Mouse (Mus musculus): ENCODE measurements at regions not wholly inside any gene's neighbourhood (a gene's known extent, or its start where the extent isn't known, plus 50 kb on each side); places are given as distances from the start of the nearest gene placed in this dataset.

- no peak overlapping the region for H3K4me3 ChIP-seq (ENCODE audit: insufficient read depth, poor library complexity, severe bottlenecking)
- no peaks in the 10 kb centered on the region for H3K36me3 ChIP-seq (ENCODE audit: control insufficient read depth, insufficient read depth)
- H3K27me3 ChIP-seq (ENCODE audit: control insufficient read depth, insufficient read depth, insufficient read length), result no peaks in the 10 kb centered on the region
- no peaks in the 10 kb centered on the region for H3K79me3 ChIP-seq (ENCODE audit: low read depth)
- H3K79me2 ChIP-seq (ENCODE audit: control insufficient read depth, insufficient read depth), result no peaks in the 10 kb centered on the region
- no peak for TF ChIP-seq CTCF (IDR thresholded peaks at IDR 0.05; ENCODE audit: control insufficient read depth, insufficient read depth, insufficient read length)
- TF ChIP-seq MAX (IDR thresholded peaks at IDR 0.05), result no peak
- TF ChIP-seq USF1 (IDR thresholded peaks at IDR 0.05; ENCODE audit: low read depth), result no peak
- TF ChIP-seq MYOD1 (IDR thresholded peaks at IDR 0.05; ENCODE audit: control insufficient read depth, insufficient read length, low read depth), result no peak
- TF ChIP-seq MYOG (IDR thresholded peaks at IDR 0.05; ENCODE audit: control insufficient read depth, extremely low read depth, insufficient read length), result no peak
- no peak for TF ChIP-seq FOSL1 (IDR thresholded peaks at IDR 0.05; ENCODE audit: insufficient read depth, low read length, poor library complexity, severe bottlenecking)
- no peak for TF ChIP-seq CEBPB (IDR thresholded peaks at IDR 0.05; ENCODE audit: low read depth)
- no peak overlapping the region for H3ac ChIP-seq (ENCODE audit: control insufficient read depth, insufficient read length, low read depth)
These were observed 825.2 kb upstream of the Cntn5 start for GRCm38 (mm10) chr9:11729732-11730131.

- Histone ChIP-seq H3K79me3 (ENCODE audit: low read depth) (no peaks in the 10 kb centered on the region), H3K4me3 (ENCODE audit: insufficient read depth, poor library complexity, severe bottlenecking) (no peak overlapping the region), H3K27me3 (ENCODE audit: control insufficient read depth, insufficient read depth, insufficient read length) (no peaks in the 10 kb centered on the region), H3ac (ENCODE audit: control insufficient read depth, insufficient read length, low read depth) (no peak overlapping the region), H3K36me3 (ENCODE audit: control insufficient read depth, insufficient read depth) (no peaks in the 10 kb centered on the region), H3K79me2 (ENCODE audit: control insufficient read depth, insufficient read depth) (no peaks in the 10 kb centered on the region)
- TF ChIP-seq MAX (IDR thresholded peaks at IDR 0.05), result no peak
- no peak for TF ChIP-seq CEBPB (IDR thresholded peaks at IDR 0.05; ENCODE audit: low read depth)
These were observed 817.2 kb upstream of the Cntn5 start for GRCm38 (mm10) chr9:11721811-11722210.

GRCm38 (mm10) chr9:11704647-11705046 is 800.1 kb upstream of the Cntn5 start:
- TF ChIP-seq MYOG (IDR thresholded peaks at IDR 0.05; ENCODE audit: control insufficient read depth, extremely low read depth, insufficient read length) (no peak), CEBPB (IDR thresholded peaks at IDR 0.05; ENCODE audit: low read depth) (no peak), FOSL1 (IDR thresholded peaks at IDR 0.05; ENCODE audit: insufficient read depth, low read length, poor library complexity, severe bottlenecking) (no peak), MYOD1 (IDR thresholded peaks at IDR 0.05; ENCODE audit: control insufficient read depth, insufficient read length, low read depth) (no peak), CTCF (IDR thresholded peaks at IDR 0.05; ENCODE audit: control insufficient read depth, insufficient read depth, insufficient read length) (no peak), USF1 (IDR thresholded peaks at IDR 0.05; ENCODE audit: low read depth) (no peak), MAX (IDR thresholded peaks at IDR 0.05) (no peak)
- Histone ChIP-seq H3ac (ENCODE audit: control insufficient read depth, insufficient read length, low read depth) (no peak overlapping the region), H3K79me3 (ENCODE audit: low read depth) (no peaks in the 10 kb centered on the region), H3K4me3 (ENCODE audit: insufficient read depth, poor library complexity, severe bottlenecking) (no peak overlapping the region), H3K79me2 (ENCODE audit: control insufficient read depth, insufficient read depth) (no peaks in the 10 kb centered on the region), H3K36me3 (ENCODE audit: control insufficient read depth, insufficient read depth) (no peaks in the 10 kb centered on the region), H3K27me3 (ENCODE audit: control insufficient read depth, insufficient read depth, insufficient read length) (no peaks in the 10 kb centered on the region)

- no peaks in the 10 kb centered on the region for H3K79me3 ChIP-seq (ENCODE audit: low read depth)
- H3K4me3 ChIP-seq (ENCODE audit: insufficient read depth, poor library complexity, severe bottlenecking), result no peak overlapping the region
- H3K27me3 ChIP-seq (ENCODE audit: control insufficient read depth, insufficient read depth, insufficient read length), result no peaks in the 10 kb centered on the region
- no peaks in the 10 kb centered on the region for H3K36me3 ChIP-seq (ENCODE audit: control insufficient read depth, insufficient read depth)
- H3ac ChIP-seq (ENCODE audit: control insufficient read depth, insufficient read length, low read depth), result no peak overlapping the region
- no peak for TF ChIP-seq CTCF (IDR thresholded peaks at IDR 0.05; ENCODE audit: control insufficient read depth, insufficient read depth, insufficient read length)
- no peaks in the 10 kb centered on the region for H3K79me2 ChIP-seq (ENCODE audit: control insufficient read depth, insufficient read depth)
These were observed 798.6 kb upstream of the Cntn5 start for GRCm38 (mm10) chr9:11703150-11703549.

GRCm38 (mm10) chr9:11693505-11693904 is 788.9 kb upstream of the Cntn5 start:
- no peak for TF ChIP-seq USF1 (IDR thresholded peaks at IDR 0.05; ENCODE audit: low read depth)
- TF ChIP-seq MAX (IDR thresholded peaks at IDR 0.05), result no peak
- TF ChIP-seq FOSL1 (IDR thresholded peaks at IDR 0.05; ENCODE audit: insufficient read depth, low read length, poor library complexity, severe bottlenecking), result no peak
- Histone ChIP-seq H3K4me3 (ENCODE audit: insufficient read depth, poor library complexity, severe bottlenecking) (no peak overlapping the region), H3K27me3 (ENCODE audit: control insufficient read depth, insufficient read depth, insufficient read length) (no peaks in the 10 kb centered on the region), H3K79me3 (ENCODE audit: low read depth) (no peaks in the 10 kb centered on the region), H3K36me3 (ENCODE audit: control insufficient read depth, insufficient read depth) (no peaks in the 10 kb centered on the region), H3K79me2 (ENCODE audit: control insufficient read depth, insufficient read depth) (no peaks in the 10 kb centered on the region), H3ac (ENCODE audit: control insufficient read depth, insufficient read length, low read depth) (no peak overlapping the region)

GRCm38 (mm10) chr9:11687101-11687500 is 782.5 kb upstream of the Cntn5 start:
- H3K36me3 ChIP-seq (ENCODE audit: control insufficient read depth, insufficient read depth), result no peaks in the 10 kb centered on the region
- no peaks in the 10 kb centered on the region for H3K27me3 ChIP-seq (ENCODE audit: control insufficient read depth, insufficient read depth, insufficient read length)
- no peak overlapping the region for H3K4me3 ChIP-seq (ENCODE audit: insufficient read depth, poor library complexity, severe bottlenecking)
- H3ac ChIP-seq (ENCODE audit: control insufficient read depth, insufficient read length, low read depth), result no peak overlapping the region
- H3K79me3 ChIP-seq (ENCODE audit: low read depth), result no peaks in the 10 kb centered on the region
- TF ChIP-seq FOSL1 (IDR thresholded peaks at IDR 0.05; ENCODE audit: insufficient read depth, low read length, poor library complexity, severe bottlenecking) (no peak), MYOD1 (IDR thresholded peaks at IDR 0.05; ENCODE audit: control insufficient read depth, insufficient read length, low read depth) (no peak), CTCF (IDR thresholded peaks at IDR 0.05; ENCODE audit: control insufficient read depth, insufficient read depth, insufficient read length) (no peak), MYOG (IDR thresholded peaks at IDR 0.05; ENCODE audit: control insufficient read depth, extremely low read depth, insufficient read length) (no peak), USF1 (IDR thresholded peaks at IDR 0.05; ENCODE audit: low read depth) (no peak), MAX (IDR thresholded peaks at IDR 0.05) (no peak), CEBPB (IDR thresholded peaks at IDR 0.05; ENCODE audit: low read depth) (no peak)
- no peaks in the 10 kb centered on the region for H3K79me2 ChIP-seq (ENCODE audit: control insufficient read depth, insufficient read depth)
